Mouse (Mus musculus) lung, postnatal 25 days (tissue): ENCODE results near the gene Trib3.
"Not testable (repeated sequence)": the region's sequence is repeated elsewhere in the genome, so short reads cannot be mapped to it uniquely, and the experiment has no call there.

Experiments
- DNase-seq: peaks from one replicate; pipeline ENCODE4 v3.0.0; 2022; ENCODE audit warnings: low spot score

The Trib3 gene

DNA sequence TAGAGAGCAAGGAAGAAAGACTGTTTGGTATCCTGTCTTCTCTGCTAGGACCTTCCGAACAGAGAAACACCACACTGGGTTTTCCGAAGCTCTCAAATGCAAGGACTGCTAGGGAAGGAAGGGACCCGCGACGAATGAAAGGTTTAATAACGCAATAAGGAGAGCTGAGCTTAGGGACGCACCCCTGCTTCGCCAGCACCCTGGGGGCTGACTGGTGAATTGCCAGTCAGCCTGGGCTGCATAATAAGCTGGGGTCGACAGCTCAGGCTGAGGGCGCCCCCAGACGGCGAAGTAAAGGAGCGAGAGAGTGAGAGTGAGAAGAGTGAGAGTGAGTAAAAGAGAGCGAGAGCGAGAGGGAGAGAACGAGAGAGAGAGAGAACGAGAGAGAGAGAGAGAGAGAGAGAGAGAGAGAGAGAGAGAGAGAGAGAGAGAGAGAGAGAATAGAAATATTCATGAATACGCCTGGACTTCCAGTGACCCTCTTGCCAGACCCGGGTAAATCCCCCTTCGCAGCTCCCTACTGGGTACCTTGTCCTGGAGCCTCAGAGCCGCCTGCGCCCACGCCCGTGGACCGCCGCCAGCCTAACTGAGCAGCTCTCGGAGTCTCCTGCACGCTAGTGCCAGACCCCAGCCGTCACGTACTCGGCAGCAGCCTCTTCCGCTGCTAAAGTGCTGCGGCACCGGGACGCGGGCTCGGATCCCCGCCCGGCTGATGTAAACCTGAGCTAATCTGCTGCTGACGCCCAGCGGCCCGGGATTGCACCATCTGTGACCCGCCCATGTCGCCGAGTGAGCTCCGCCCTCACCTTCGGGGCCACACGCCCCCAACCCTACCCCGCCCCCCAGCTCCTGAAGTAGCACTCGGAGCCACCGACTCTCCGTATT lies at the start of gene Trib3:
Trib3 (minus strand) TSS at position 704 of the 885 bp plus-strand sequence.
- DNase-seq = peak; percentile 88

DNA sequence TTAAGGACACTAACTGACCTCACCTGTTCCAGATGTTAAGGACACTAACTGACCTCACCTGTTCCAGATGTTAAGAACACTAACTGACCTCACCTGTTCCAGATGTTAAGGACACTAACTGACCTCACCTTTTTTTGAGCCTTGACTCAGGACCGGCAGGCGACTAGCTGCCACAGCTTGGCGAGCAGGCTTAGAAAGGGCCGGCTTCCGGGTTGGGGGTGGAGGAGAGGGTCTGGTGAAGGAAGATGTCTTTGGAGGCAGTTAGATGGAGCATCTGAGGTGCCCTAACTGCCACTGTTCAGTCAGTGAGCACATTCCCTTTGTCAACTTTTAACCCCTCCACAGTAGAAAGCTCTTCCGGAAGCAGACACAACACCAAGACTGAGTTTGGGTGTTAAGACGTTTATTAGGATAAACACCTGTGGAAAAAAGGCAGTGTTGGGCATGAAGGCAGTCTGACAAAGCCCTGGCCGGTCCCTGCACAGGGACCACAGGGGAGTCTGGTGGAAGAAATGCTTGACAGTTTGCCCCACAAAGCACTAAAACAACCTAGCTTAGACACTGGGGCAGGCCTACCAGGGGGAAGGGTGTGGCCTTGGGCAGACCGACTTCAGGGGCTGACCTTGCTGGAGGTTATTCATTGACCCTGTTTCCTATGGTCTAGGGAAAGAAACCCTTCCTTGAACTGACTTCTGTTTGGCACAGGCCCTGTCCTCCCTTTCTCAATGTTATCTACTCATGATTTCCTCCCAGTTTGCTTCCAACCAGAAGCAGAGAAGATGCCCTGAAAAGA lies 49.6 kb upstream of the Trib3 start:
- DNase-seq = no peak

DNA sequence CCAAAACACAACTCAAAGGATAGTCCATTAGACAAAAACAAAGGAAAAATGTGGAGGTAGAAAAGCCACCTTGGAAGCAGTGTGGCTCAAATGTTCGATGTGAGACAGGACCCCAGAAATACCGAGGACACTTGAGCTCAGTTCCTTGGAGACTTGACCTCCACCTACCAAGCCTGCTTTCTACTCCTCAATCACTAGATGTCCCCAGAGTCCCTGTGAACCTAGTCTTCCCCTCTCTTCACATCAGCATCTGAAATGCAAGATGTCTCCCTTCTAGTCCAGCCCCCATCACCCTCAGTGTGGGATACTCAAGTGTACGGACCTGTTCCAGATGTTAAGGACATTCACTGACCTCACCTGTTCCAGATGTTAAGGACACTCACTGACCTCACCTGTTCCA lies 49.0 kb upstream of the Trib3 start:
- DNase-seq = peak; percentile 68

DNA sequence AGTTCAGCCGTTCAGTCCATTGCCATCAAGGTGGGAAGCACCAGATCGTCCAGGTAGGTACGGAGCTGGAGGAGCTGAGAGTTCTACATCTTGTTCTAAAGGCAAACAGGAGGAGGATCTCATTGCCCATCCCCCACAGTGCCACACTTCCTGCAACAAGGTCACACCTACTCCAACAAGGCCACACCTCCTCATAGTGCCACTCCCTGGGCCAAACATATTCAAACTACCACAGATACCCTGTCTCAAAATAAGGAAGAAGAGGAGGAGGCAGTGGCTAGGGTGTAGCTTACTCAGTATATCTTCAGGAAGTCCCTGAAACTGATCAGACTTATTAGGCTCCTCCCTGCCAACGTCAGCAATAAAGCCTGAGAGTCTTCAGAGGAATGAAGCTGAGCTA lies 40.4 kb upstream of the Trib3 start:
- DNase-seq = no peak

GRCm38 (mm10) chr2:152376345-152376741 lies 32.5 kb upstream of the Trib3 start, which contains the start of gene Nrsn2:
Gene Nrsn2, minus strand, starts transcription at chr2:152376638.
- no peak for DNase-seq

- DNase-seq = no peak
These were observed 32.0 kb upstream of the Trib3 start for GRCm38 (mm10) chr2:152375652-152376344.

DNA sequence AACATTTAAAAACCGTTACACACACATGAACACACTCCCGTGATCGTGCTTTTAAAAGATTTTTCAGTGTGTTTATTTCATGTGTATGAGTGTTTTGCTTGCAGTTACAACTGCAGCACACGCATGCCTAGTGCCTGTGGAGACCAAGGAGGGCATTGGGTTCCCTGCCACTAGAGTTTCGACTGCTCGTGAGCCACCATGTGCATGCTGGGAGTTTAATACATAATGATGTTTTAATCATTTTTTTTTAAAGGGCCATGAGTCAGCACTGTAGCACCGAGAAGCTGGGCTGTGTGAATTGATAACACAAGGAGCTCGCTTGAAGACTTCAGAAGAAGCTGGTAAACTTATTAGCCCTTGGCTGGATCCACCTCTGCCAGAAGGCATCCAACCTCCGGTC lies 29.7 kb upstream of the Trib3 start:
- no peak for DNase-seq

DNA sequence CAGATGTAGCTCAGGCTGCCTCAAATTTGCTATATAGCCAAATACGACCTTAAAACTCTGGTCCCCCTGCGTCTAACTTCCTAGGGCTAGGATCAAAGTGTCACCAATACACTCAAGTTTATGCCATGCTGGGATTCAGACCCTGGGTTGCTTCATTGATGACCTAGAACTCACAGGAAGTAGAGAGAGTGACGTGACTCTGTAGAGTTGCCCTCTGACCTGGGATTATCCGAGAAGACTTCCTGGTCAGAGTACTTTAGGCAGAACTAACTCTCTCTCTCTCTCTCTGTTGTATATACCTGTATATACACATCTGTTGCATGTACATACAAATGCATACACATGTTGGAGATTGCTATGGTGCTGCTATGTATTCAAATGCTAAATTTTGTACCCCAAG lies 28.8 kb upstream of the Trib3 start:
- no peak for DNase-seq

DNA sequence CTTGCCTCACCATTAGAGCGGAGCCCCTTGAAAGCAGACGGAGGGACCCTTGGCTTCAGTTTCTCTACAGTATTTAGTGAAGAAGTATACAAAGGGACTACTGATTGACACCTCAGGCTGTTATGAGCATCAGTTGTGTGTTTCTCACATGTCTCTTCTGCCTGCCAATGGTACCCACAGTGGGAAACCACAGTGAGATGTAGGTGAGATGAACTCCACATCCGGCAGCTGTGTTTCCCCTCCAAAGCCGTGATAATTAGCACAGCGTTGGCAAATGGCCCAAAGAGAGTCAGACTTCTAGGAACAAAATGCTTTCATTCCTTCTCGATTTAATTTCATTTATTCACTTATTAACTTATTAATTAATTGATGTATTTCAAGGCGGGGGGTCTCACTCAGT lies 28.3 kb upstream of the Trib3 start:
- DNase-seq = no peak

DNA sequence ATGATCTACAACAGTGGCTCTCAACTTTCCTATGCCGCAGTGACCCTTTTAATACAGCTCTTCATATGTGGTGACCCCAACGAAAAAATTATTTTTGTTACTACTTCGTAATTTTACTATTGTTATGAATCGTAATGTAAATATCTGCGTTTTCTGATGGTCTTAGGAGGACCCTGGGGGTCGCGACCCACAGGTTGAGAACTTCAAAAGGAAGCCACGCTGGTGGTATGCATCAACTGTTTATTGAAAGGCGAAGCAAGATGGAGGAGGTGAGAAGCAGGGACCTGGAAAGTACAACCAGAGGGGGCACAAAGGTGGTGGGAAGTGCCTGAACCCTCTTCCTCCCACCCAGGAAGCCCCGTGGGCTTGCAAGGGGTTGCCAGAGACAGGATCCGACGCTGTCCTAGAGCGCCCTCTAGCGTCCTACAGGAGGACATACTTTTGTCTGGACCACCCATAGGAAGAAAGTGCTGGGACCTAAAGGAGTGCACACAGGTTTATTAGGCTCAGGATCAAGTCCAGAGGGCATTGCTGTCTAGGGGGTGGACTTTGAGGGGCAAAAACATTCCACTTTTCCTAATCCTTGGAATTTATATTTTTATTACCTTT lies 24.8 kb upstream of the Trib3 start:
- DNase-seq = peak; percentile 62

DNA sequence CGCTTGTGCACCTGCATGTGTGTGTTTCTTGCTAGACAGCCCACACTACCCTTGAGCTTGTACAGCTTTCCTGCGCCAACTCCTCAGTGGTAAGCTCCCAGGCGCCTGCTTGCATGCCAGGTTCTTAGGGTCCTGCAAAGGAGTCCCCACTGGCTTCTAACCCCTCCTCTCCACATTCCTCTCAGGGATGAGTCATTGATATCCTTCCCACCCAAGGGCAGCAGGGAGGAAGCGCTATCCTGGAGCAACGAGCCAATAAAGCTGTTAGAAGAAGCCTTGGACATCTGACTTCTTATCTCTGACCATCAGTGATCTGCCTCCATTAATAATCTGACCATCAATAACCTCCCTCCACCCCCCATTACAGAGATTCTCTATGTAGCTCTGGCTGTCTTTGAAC lies 24.1 kb upstream of the Trib3 start:
- no peak for DNase-seq

GRCm38 (mm10) chr2:152363245-152364147 lies 19.7 kb upstream of the Trib3 start:
- peak; percentile 88 for DNase-seq

DNA sequence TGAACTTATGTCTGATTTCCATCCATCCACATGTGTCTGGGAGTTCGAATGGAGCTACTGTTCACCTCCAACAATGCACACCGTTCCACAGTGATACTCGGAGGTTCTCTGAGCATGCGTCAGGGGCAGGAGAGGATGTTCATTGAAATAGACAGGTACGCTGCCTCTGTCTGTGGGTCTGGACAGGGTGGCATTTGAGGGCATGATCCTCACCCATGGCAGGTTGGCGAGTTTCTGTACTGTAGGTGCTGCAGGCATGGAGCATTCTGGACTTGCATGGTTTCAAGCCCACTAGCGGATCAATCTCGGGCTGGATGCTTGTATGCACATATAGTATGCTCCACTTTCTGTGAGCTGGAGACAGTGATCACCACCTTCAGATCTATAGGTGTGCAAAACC lies 17.4 kb upstream of the Trib3 start:
- DNase-seq = no peak

DNA sequence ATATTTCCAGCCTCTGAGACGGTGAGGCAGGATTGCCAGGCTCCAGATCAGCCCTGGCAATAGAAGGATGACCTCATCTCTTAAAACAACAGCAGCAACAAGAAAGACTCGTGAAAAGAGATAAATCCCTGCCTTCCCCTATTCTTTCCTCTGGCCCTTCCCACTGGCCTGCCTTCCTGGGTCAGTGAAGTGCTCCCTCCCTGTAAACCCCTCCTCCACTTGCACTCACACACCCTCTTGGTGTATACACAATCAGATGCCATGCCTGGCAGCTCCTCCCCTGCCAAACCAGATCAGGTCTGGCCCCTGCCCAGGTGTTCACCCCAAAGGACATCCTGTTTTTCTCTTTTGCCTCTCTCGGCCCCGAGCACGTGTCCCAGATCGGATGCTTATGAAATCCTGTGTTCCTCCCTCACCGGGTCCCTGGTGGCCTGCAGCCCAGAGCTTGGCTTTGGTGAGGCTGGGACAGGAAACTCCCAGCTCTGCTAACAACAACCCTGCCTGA lies 16.5 kb upstream of the Trib3 start:
- peak; percentile 92 for DNase-seq

DNA sequence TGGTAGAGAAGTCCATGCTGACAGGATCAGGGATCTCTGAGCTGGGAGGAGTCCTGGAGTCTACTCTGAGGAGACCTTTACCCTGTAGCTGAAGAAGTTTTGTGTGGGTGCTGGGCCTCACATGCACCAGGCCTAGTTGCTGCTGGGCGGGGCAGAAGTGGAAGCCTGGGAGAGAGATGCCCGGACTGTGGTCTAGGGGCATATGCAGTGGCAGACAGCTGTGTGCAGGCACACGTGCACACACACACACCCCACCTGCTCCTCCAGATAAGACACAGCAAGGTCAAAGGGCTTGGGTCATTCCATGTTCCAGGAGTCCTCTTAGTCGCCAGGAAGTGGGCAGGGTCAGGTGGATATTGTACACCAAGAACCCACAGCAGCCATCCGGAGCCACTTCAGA lies 15.8 kb upstream of the Trib3 start:
- DNase-seq = peak; percentile 22

DNA sequence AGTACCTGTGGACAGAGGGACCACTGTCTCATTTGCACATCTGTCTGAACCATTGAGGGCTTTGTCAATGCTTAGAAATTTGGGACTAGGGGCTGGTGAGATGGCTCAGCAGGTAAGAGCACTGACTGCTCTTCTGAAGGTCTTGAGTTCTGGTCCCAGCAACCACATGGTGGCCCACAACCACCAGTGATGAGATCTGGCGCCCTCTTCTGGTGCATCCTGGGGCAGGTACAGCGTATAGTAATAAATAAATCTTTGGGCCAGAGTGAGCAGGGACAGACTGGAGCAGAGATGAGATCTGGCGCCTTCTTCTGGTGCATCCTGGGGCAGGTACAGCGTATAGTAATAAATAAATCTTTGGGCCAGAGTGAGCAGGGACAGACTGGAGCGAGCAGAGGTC lies 15.1 kb upstream of the Trib3 start:
- DNase-seq = not testable (repeated sequence)

DNA sequence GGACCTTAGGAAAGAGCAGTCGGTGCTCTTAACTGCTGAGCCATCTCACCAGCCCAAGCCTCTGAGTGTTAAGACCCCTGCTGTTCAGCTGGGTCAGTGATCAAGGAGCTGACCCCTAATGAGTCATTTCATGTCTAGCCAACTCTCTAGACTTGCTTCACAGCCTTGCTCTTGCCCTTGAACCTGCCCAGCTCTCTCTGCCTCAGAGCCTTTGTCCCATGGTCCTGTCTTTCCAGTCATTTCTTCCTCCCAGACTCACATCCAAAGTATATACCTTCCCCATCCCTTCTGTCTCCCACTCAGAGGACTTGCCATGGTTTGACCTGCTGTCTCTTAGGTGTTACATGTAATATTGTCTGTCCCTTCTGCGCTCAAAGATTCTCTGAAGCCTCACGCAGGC lies 13.4 kb upstream of the Trib3 start:
- no peak for DNase-seq

DNA sequence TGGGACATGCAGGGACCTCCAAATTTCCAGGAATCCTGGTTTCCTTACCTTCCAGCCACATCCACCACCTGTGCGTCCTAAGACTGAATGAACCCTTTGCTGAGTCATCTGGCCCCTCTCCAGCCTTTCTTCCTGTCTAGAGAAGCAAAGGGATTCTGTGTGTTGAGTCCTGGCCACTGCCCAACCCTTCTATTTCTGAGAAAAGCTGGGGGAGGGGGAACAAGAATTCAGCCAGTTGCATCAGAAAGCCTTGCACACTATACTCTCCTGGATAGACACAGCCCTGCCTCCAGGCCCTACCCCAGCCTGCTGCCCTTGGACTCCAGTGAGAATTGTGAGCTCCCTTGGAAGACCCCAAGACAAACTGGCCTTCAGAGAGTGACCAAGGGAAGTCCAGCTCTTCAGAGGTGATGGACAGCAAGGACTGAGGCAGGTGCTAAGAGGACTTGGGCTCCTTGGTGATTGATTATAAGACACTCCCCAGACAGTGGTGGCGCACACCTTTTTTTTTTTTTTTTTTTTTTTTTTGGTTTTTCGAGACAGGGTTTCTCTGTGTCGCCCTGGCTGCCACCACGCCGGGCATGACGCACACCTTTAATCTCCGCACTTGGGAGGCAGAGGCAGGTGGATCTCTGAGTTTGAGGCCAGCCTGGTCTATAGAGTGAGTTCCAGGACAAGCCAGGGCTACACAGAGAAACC lies 6.2 kb upstream of the Trib3 start:
- peak; percentile 67 for DNase-seq

DNA sequence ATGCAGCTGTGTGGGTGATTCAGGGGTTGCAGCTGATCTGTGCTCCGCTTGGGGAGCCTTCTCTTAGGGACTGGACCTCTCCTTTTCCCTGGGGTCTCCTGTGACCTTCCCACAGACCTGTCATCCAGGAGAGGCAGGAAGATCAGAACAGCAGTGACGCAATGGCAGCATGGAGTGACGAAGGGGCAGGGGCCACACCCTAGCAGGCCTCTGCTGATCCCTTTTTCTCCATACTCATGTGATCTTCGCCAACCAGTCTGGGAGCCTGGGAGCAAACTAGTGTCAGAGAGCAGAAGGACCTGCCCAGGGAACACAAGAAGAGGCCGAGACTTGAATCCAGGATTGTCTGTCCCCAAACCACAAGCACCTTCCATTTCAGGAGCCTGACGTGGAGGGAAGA lies 5.4 kb upstream of the Trib3 start:
- no peak for DNase-seq

- DNase-seq = no peak
These were observed 3.9 kb upstream of the Trib3 start for GRCm38 (mm10) chr2:152347722-152348121.
